26 mouse cellular contexts compared by ENCODE assay signal in the genomic region with DNA sequence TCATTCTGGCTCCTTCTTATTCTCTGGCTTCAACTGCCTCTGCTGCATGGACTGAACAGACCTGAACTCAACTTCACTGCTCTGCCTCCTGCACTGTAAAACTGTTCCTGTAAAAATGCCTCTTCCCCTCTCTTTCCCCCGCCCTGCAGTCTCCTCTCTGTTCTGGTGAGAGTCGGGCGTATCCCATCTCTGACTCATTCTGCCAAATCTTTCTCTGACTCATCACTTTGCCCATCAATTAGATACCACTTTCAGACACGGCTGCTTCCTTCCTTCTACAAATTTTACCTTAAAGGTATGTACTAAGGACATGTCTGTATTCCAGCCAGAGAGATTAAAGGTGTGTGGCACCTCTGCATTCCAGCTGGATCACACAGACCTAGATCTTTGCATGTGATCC. TPM values are rescaled to one million over a fixed set of nuclear protein-coding genes. Genes with fewer than 3 reads are reported as not detected.
"Had no signal": no experiment of that assay in that cellular context is flagged by ENCODE, and none has a peak within 500 bp of the region (broad histone marks: within the 10 kb centered on the region; RNA-seq: fewer than 3 reads in every experiment).

No protein-coding gene starts in this region.

- H3K27me3 ChIP-seq: limb, embryonic 12.5 days; limb, embryonic 15.5 days; liver, embryonic 15.5 days; lung, embryonic 15.5 days had no signal

- H3K4me1 ChIP-seq: limb, embryonic 12.5 days; limb, embryonic 15.5 days; lung, embryonic 15.5 days had no signal

- H3K9ac ChIP-seq: limb, embryonic 12.5 days; limb, embryonic 15.5 days; liver, embryonic 15.5 days; lung, embryonic 15.5 days had no signal

- H3K9me3 ChIP-seq: limb, embryonic 15.5 days; liver, embryonic 15.5 days; lung, embryonic 15.5 days had no signal

- H3K27ac ChIP-seq: limb, embryonic 12.5 days; limb, embryonic 15.5 days; liver, embryonic 15.5 days; lung, embryonic 15.5 days; stomach, postnatal 0 days had no signal

- H3K4me3 ChIP-seq: limb, embryonic 12.5 days; limb, embryonic 15.5 days; liver, embryonic 15.5 days; lung, embryonic 15.5 days had no signal

- DNase-seq: kidney, postnatal 14 days; kidney, postnatal 4 days; left cerebral cortex, postnatal 4 days; lung, adult 18-20 months; lung, postnatal 14 days; lung, postnatal 4 days; midbrain, embryonic 14.5 days; thymus, adult 2 months; thymus, postnatal 14 days; thymus, postnatal 4 days had no signal

- H3K4me2 ChIP-seq: limb, embryonic 12.5 days; limb, embryonic 15.5 days; liver, embryonic 11.5 days; liver, embryonic 15.5 days; lung, embryonic 15.5 days; midbrain, embryonic 11.5 days had no signal

RNA-seq across cellular contexts. Expression of a gene that starts 45.2 kb away (rescaled TPM):
- total RNA-seq: layer of hippocampus, adult 18-20 months; layer of hippocampus, postnatal 14 days; left cerebral cortex, adult 8-10 months; left cerebral cortex, postnatal 14 days; megakaryocyte progenitor cell, adult 5-6 weeks; megakaryocyte-erythroid progenitor cell, adult 5-6 weeks; midbrain, postnatal 0 days had no signal
- polyA plus RNA-seq: limb, embryonic 12.5 days; lung, embryonic 15.5 days; midbrain, embryonic 11.5 days; midbrain, embryonic 14.5 days; midbrain, postnatal 0 days; neural tube, embryonic 11.5 days; stomach, embryonic 14.5 days; stomach, postnatal 0 days had no signal
